Mouse (Mus musculus): ENCODE results near the gene Cept1.
"Not testable (repeated sequence)": the region's sequence is repeated elsewhere in the genome, so short reads cannot be mapped to it uniquely, and the experiment has no call there.

Cept1 gene

GRCm38 (mm10) chr3:106547171-106547923 lies at the start of gene Cept1, which contains the start of gene Dram2:
Gene Cept1, minus strand, starts transcription at chr3:106547802.
Gene Dram2, plus strand, starts transcription at chr3:106547798.
- DNase-seq, result peak; percentile 92 to 96

- DNase-seq, result not testable (repeated sequence)
These were observed 46.0 kb upstream of the Cept1 start for GRCm38 (mm10) chr3:106593631-106594030.

GRCm38 (mm10) chr3:106579296-106579695 lies 31.7 kb upstream of the Cept1 start:
- no peak for DNase-seq

GRCm38 (mm10) chr3:106573191-106573590 lies 25.6 kb upstream of the Cept1 start:
- no peak for DNase-seq

GRCm38 (mm10) chr3:106565876-106566275 lies 18.3 kb upstream of the Cept1 start:
- DNase-seq, result no peak

- DNase-seq, result no peak
These were observed 10.7 kb upstream of the Cept1 start for GRCm38 (mm10) chr3:106558271-106558670.

- DNase-seq, result no peak
These were observed 8.2 kb upstream of the Cept1 start for GRCm38 (mm10) chr3:106555743-106556250.

GRCm38 (mm10) chr3:106553411-106553810 lies 5.8 kb upstream of the Cept1 start:
- no peak for DNase-seq

GRCm38 (mm10) chr3:106548971-106549370 lies 1.4 kb upstream of the Cept1 start:
- no peak for DNase-seq

GRCm38 (mm10) chr3:106547924-106548539 lies 430 bp upstream of the Cept1 start:
- DNase-seq, result no peak

- DNase-seq, result no peak
These were observed 2.8 kb downstream of the Cept1 start for GRCm38 (mm10) chr3:106544721-106545316.

- DNase-seq, result no peak
These were observed 14.3 kb downstream of the Cept1 start for GRCm38 (mm10) chr3:106533277-106533676.

GRCm38 (mm10) chr3:106528032-106528431 lies 19.6 kb downstream of the Cept1 start:
- no peak for DNase-seq

- DNase-seq, result no peak
These were observed 21.2 kb downstream of the Cept1 start for GRCm38 (mm10) chr3:106526411-106526810.

GRCm38 (mm10) chr3:106522730-106523129 lies 24.9 kb downstream of the Cept1 start:
- DNase-seq, result no peak

- no peak for DNase-seq
These were observed 32.6 kb downstream of the Cept1 start for GRCm38 (mm10) chr3:106515016-106515415.

GRCm38 (mm10) chr3:106510669-106511068 lies 36.9 kb downstream of the Cept1 start:
- no peak for DNase-seq

GRCm38 (mm10) chr3:106502892-106503291 lies 44.7 kb downstream of the Cept1 start:
- DNase-seq, result no peak

- no peak for DNase-seq
These were observed 47.1 kb downstream of the Cept1 start for GRCm38 (mm10) chr3:106500510-106500909.

GRCm38 (mm10) chr3:106496996-106497395 lies 50.6 kb downstream of the Cept1 start:
- DNase-seq, result no peak

- DNase-seq, result no peak
These were observed 51.4 kb downstream of the Cept1 start for GRCm38 (mm10) chr3:106496045-106496721.

- no peak for DNase-seq
These were observed 52.1 kb downstream of the Cept1 start for GRCm38 (mm10) chr3:106495346-106496044.

Data from kidney, postnatal 4 days (tissue).